Mouse (Mus musculus): Measurements from ENCODE around the gene Wdr48. TPM values are rescaled to one million over a fixed set of nuclear protein-coding genes. Genes with fewer than 3 reads are reported as not detected.

The Wdr48 gene
- total and polyA plus RNA-seq, 2 experiments from 2014 or later, result 48.8 to 53.0 TPM

- no peak overlapping the region for H3K4me3 ChIP-seq (ENCODE audit: low read depth, low read length)
- ATAC-seq (ENCODE audit: low FRiP score), result peak; percentile 44; the same call in 1 of the 2 replicates
- 64% methylated on average over 2 of the region's 2 CpGs for WGBS
These were observed 41.4 kb upstream of the Wdr48 start for GRCm38 (mm10) chr9:119853071-119853846.

GRCm38 (mm10) chr9:119854170-119854569 lies 40.5 kb upstream of the Wdr48 start:
- no peaks in the 10 kb centered on the region for H3K27me3 ChIP-seq (ENCODE audit: insufficient read depth, low read length)
- H3K27ac ChIP-seq (ENCODE audit: low read depth, low read length), result no peak overlapping the region
- TF ChIP-seq CTCF (IDR thresholded peaks at IDR 0.05), result no peak
- H3K36me3 ChIP-seq (ENCODE audit: insufficient read depth, low read length), result no peaks in the 10 kb centered on the region
- WGBS, result 73% methylated on average over 8 of the region's 8 CpGs
- no peak overlapping the region for H3K9ac ChIP-seq (replicated peaks; ENCODE audit: low read length, poor library complexity, severe bottlenecking)
- ATAC-seq (ENCODE audit: low FRiP score) (no peak), DNase-seq (ENCODE audit: low spot score) (no peak)
- no peak overlapping the region for H3K4me3 ChIP-seq (ENCODE audit: low read depth, low read length)
- peaks cover 8% of the 10 kb centered on the region; the same call in 1 of the 2 replicates for H3K4me1 ChIP-seq (ENCODE audit: insufficient read depth, low read length)
- no peaks in the 10 kb centered on the region for H3K9me3 ChIP-seq (ENCODE audit: low read length)
- no peak overlapping the region for H3K4me2 ChIP-seq (ENCODE audit: low read depth, low read length, poor library complexity, severe bottlenecking)

More at GRCm38 (mm10) chr9:119853071-119853846, 41.4 kb upstream of the Wdr48 start:
- DNase-seq (ENCODE audit: low spot score), result peak; percentile 38
- no peak overlapping the region for H3K9ac ChIP-seq (replicated peaks; ENCODE audit: low read length, poor library complexity, severe bottlenecking)
- H3K9me3 ChIP-seq (ENCODE audit: low read length), result no peaks in the 10 kb centered on the region
- H3K36me3 ChIP-seq (ENCODE audit: insufficient read depth, low read length), result no peaks in the 10 kb centered on the region
- peak overlapping the region; percentile 47 for H3K27ac ChIP-seq (ENCODE audit: low read depth, low read length)
- TF ChIP-seq CTCF (IDR thresholded peaks at IDR 0.05), result peak; percentile 60
- H3K27me3 ChIP-seq (ENCODE audit: insufficient read depth, low read length), result no peaks in the 10 kb centered on the region
- peaks cover 8% of the 10 kb centered on the region; the same call in 1 of the 2 replicates for H3K4me1 ChIP-seq (ENCODE audit: insufficient read depth, low read length)
- H3K4me2 ChIP-seq (ENCODE audit: low read depth, low read length, poor library complexity, severe bottlenecking), result no peak overlapping the region

- no peak overlapping the region for H3K9ac ChIP-seq (replicated peaks; ENCODE audit: low read length, poor library complexity, severe bottlenecking)
These were observed 7.4 kb upstream of the Wdr48 start for GRCm38 (mm10) chr9:119887144-119887901.

GRCm38 (mm10) chr9:119888843-119889246 lies 5.8 kb upstream of the Wdr48 start:
- no peak overlapping the region for H3K9ac ChIP-seq (replicated peaks; ENCODE audit: low read length, poor library complexity, severe bottlenecking)
- no peak overlapping the region for H3K4me3 ChIP-seq (ENCODE audit: low read depth, low read length)
- H3K36me3 ChIP-seq (ENCODE audit: insufficient read depth, low read length), result no peaks in the 10 kb centered on the region
- no peak overlapping the region for H3K4me2 ChIP-seq (ENCODE audit: low read depth, low read length, poor library complexity, severe bottlenecking)
- no peaks in the 10 kb centered on the region for H3K27me3 ChIP-seq (ENCODE audit: insufficient read depth, low read length)
- no peaks in the 10 kb centered on the region for H3K4me1 ChIP-seq (ENCODE audit: insufficient read depth, low read length)
- TF ChIP-seq CTCF (IDR thresholded peaks at IDR 0.05), result no peak
- DNase-seq (ENCODE audit: low spot score) (peak; percentile 19), ATAC-seq (ENCODE audit: low FRiP score) (no peak)
- no peaks in the 10 kb centered on the region for H3K9me3 ChIP-seq (ENCODE audit: low read length)
- 11% methylated on average over 2 of the region's 2 CpGs for WGBS
- no peak overlapping the region for H3K27ac ChIP-seq (ENCODE audit: low read depth, low read length)

More at GRCm38 (mm10) chr9:119887144-119887901, 7.4 kb upstream of the Wdr48 start:
- Histone ChIP-seq H3K27ac (ENCODE audit: low read depth, low read length) (no peak overlapping the region), H3K27me3 (ENCODE audit: insufficient read depth, low read length) (no peaks in the 10 kb centered on the region), H3K4me3 (ENCODE audit: low read depth, low read length) (no peak overlapping the region), H3K36me3 (ENCODE audit: insufficient read depth, low read length) (no peaks in the 10 kb centered on the region), H3K4me1 (ENCODE audit: insufficient read depth, low read length) (no peaks in the 10 kb centered on the region), H3K9me3 (ENCODE audit: low read length) (no peaks in the 10 kb centered on the region), H3K4me2 (ENCODE audit: low read depth, low read length, poor library complexity, severe bottlenecking) (no peak overlapping the region)
- DNase-seq (ENCODE audit: low spot score), result no peak
- TF ChIP-seq CTCF (IDR thresholded peaks at IDR 0.05), result no peak
- WGBS, result 81% methylated on average over 4 of the region's 4 CpGs
- no peak for ATAC-seq (ENCODE audit: low FRiP score)

- H3K27me3 ChIP-seq (ENCODE audit: insufficient read depth, low read length), result no peaks in the 10 kb centered on the region
- H3K4me1 ChIP-seq (ENCODE audit: insufficient read depth, low read length), result no peaks in the 10 kb centered on the region
- no peaks in the 10 kb centered on the region for H3K36me3 ChIP-seq (ENCODE audit: insufficient read depth, low read length)
- no peak for TF ChIP-seq CTCF (IDR thresholded peaks at IDR 0.05)
- no peak overlapping the region for H3K4me3 ChIP-seq (ENCODE audit: low read depth, low read length)
- no peak overlapping the region for H3K4me2 ChIP-seq (ENCODE audit: low read depth, low read length, poor library complexity, severe bottlenecking)
- no peak overlapping the region for H3K27ac ChIP-seq (ENCODE audit: low read depth, low read length)
- H3K9me3 ChIP-seq (ENCODE audit: low read length), result no peaks in the 10 kb centered on the region
- ATAC-seq (ENCODE audit: low FRiP score), result no peak
- WGBS, result 73% methylated on average over 9 of the region's 9 CpGs
- DNase-seq (ENCODE audit: low spot score), result no peak
- H3K9ac ChIP-seq (replicated peaks; ENCODE audit: low read length, poor library complexity, severe bottlenecking), result no peak overlapping the region
These were observed 5.2 kb upstream of the Wdr48 start for GRCm38 (mm10) chr9:119889446-119889845.

GRCm38 (mm10) chr9:119890692-119891091 lies 4.0 kb upstream of the Wdr48 start:
- Histone ChIP-seq H3K4me2 (ENCODE audit: low read depth, low read length, poor library complexity, severe bottlenecking) (no peak overlapping the region), H3K4me1 (ENCODE audit: insufficient read depth, low read length) (peaks cover 3% of the 10 kb centered on the region; the same call in 1 of the 2 replicates), H3K4me3 (ENCODE audit: low read depth, low read length) (no peak overlapping the region), H3K27ac (ENCODE audit: low read depth, low read length) (no peak overlapping the region), H3K36me3 (ENCODE audit: insufficient read depth, low read length) (no peaks in the 10 kb centered on the region), H3K27me3 (ENCODE audit: insufficient read depth, low read length) (no peaks in the 10 kb centered on the region), H3K9me3 (ENCODE audit: low read length) (no peaks in the 10 kb centered on the region), H3K9ac (replicated peaks; ENCODE audit: low read length, poor library complexity, severe bottlenecking) (no peak overlapping the region)
- ATAC-seq (ENCODE audit: low FRiP score), result no peak
- peak; percentile 87 for TF ChIP-seq CTCF (IDR thresholded peaks at IDR 0.05)
- peak; percentile 77 for DNase-seq (ENCODE audit: low spot score)
- WGBS, result 43% methylated on average over 2 of the region's 2 CpGs
